Mouse (Mus musculus): ENCODE data around the gene Fbxw2.
"Not testable (repeated sequence)": the region's sequence is repeated elsewhere in the genome, so short reads cannot be mapped to it uniquely, and the experiment has no call there.

Gene Fbxw2

DNA sequence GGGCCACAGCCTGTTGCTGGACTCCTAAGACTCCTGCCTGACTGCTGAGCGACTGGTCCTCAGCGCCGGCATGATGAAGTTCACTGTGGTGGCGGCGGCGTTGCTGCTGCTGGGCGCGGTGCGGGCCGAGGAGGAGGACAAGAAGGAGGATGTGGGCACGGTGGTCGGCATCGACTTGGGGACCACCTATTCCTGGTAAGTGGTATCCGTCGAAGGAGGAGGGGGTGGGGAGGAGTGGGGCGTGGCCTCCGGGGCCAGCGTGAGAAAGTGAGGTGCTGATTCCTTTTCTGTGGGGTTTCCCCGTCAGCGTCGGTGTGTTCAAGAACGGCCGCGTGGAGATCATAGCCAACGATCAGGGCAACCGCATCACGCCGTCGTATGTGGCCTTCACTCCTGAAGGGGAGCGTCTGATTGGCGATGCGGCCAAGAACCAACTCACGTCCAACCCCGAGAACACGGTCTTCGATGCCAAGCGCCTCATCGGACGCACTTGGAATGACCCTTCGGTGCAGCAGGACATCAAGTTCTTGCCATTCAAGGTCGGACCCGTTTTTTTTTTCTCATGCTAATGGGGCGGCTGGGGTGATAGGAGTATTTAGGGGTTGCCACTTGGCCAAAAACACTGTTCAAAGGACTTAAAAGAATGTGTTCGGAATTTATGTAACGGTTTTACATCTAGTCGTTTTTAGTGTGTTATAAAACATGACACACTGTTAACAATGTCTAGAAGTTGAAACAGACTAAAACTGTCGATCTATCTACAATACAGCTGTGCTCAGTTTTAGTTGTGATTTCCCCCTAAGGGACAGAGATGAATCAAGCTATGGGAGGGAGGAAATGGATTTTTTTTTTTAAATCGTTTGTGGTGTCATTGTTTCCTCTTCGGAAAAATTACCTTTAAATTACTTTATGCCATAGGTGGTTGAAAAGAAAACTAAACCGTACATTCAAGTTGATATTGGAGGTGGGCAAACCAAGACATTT is 53.6 kb downstream of the Fbxw2 start:
- peak; percentile 82 for DNase-seq (ENCODE audit: low spot score)

DNA sequence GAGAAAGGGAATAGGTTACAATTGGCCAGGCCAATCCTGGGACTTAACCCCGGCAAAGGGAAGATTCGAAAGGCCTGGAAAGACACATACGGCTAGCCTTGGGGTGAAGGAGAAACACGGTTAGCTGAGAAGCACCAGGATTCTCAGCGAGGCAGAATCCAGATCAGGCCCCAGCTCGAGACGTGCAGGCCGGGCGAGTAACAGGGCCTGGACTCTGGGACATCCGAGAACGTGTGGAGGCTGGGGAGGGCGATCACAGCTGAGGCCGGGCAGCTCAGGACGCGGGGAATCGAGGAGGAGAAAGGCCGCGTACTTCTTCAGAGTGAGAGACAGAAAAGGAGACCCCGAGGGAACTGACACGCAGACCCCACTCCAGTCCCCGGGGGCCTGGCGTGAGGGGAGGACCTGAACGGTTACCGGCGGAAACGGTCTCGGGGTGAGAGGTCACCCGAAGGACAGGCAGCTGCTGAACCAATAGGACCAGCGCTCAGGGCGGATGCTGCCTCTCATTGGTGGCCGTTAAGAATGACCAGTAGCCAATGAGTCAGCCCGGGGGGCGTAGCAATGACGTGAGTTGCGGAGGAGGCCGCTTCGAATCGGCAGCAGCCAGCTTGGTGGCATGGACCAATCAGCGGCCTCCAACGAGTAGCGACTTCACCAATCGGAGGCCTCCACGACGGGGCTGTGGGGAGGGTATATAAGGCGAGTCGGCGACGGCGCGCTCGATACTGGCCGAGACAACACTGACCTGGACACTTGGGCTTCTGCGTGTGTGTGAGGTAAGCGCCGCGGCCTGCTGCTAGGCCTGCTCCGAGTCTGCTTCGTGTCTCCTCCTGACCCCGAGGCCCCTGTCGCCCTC is 54.5 kb downstream of the Fbxw2 start, which contains the start of gene Hspa5:
Gene Hspa5 (plus strand): TSS at position 603 of the 859 bp plus-strand sequence.
- peak; percentile 100 for DNase-seq (ENCODE audit: low spot score)

DNA sequence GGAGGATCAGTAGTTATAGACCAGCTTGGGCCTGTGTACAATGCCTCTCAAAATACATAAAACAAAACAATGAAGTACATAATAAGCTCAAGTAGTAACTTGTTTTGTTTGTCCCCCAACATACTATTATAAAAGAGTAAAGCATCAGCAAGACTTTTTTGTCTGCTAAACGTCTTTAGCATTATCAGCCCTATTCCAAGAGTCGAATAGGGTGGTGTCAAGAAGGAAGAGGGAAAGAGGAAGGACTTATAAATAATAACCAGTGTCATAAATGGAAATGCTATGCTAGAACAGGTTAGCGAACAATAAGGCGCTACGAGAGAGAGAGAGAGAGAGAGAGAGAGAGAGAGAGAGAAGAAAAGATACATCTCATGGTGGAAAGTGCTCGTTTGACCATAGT is 55.2 kb downstream of the Fbxw2 start:
- DNase-seq (ENCODE audit: low spot score): no peak

DNA sequence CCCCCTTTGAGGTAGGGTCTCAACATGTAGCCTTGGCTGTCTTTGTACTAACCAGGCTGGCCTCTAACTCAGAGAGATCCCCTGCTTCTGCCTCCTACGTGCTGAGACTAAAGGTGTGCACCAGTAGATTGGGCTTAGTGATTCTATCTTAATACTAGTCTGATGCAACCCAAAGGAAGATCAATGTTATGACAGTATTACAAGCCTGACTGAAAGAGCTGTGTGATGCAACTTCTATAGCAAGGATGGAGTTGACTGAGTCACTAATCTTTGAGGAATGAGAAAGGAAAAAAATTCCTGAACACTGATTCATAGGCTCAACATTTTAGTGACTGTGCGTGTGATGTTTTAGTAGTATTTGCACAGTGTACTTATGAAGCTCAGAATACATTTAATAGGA is 56.1 kb downstream of the Fbxw2 start:
- DNase-seq (ENCODE audit: low spot score): no peak

DNA sequence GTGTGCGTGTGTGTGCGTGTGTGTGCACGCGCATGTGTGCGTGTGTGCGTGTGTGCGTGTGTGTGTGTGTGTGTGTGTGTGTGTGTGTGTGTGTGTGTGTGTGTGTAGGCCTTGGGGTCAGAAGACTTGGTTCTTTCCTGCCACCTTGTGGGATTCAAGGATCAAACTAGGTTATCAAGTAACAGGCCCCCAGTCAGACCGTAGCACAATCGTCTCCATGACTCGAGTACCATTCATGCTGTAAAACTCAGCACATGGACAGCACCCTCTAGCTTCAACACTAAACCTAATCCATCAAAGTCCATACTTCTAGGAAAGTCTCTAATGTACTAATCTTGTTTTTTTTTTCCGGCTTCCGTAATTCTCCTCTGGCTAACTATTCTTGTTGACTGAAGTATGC is 61.3 kb downstream of the Fbxw2 start:
- DNase-seq (ENCODE audit: low spot score): no peak

DNA sequence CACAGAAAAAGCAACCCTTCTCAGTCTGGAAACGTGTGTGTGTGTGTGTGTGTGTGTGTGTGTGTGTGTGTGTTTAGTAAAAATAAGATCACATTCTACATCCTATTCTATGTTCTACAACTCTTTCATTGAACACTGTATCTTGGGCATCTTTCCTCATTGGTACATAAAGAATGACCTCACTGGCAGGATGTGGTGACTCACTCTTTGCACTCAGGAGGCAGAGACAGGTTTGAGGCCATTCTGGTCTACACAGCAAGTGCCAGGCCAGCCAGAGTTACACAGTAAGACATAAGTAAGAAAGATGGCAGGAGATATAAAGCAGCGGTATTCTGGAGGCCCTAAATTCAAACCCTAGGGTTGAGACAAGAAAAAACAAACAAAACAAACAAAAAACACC is 63.2 kb downstream of the Fbxw2 start:
- DNase-seq (ENCODE audit: low spot score): peak; percentile 18

DNA sequence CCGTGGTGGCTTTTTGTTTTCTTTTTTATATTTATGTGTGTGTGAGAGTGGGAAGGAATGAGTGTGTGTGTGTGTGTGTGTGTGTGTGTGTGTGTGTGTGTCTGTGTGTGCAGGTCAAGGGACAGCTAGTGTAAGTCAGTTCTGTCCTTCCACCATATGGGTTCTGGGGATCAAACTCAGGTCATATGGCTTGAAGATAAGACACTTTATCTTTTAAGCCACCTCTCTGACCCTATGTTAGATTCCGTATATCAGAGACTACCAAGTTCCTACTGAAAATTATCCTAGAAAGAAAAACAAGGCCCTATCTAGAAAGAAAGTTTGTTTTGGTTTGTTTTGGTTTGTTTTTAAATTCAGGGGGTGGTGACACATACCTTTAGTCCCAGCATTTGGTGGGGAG is 63.9 kb downstream of the Fbxw2 start:
- no peak for DNase-seq (ENCODE audit: low spot score)

DNA sequence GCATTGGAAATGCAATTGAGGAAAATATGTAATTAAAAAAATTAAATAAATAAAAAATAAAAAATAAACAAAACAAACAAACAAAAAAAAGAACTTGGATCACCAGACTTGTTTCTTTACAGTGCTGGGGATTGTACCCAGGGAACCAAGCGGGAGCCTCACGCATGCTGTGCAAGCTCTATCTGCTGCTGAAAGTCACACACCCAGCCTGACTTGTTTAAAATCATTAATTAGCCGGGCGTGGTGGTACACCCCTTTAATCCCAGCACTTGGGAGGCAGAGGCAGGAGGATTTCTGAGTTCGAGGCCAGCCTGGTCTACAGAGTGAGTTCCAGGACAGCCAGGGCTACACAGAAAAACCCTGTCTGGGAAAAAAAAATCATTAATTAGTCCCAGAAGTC is 64.8 kb downstream of the Fbxw2 start:
- DNase-seq (ENCODE audit: low spot score): not testable (repeated sequence)

DNA sequence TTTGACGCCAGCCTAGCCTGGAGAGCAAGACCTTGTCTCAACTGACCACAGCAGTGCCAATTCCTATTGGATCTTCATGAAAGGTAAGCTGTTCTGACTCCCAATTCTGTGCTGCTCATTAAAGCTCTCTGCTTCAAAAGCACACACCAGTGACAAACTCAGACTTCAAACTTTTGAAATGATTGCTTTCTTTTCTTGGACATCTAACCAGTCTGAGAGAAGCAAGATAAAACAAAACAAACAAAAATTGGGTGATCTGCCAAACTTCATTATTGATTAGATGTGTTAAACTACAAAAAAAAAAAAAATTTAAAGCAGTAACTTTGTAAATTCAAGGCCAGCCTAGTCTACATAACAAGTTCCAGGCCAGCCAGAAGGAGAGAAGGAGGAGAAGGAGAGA is 68.8 kb downstream of the Fbxw2 start:
- no peak for DNase-seq (ENCODE audit: low spot score)

DNA sequence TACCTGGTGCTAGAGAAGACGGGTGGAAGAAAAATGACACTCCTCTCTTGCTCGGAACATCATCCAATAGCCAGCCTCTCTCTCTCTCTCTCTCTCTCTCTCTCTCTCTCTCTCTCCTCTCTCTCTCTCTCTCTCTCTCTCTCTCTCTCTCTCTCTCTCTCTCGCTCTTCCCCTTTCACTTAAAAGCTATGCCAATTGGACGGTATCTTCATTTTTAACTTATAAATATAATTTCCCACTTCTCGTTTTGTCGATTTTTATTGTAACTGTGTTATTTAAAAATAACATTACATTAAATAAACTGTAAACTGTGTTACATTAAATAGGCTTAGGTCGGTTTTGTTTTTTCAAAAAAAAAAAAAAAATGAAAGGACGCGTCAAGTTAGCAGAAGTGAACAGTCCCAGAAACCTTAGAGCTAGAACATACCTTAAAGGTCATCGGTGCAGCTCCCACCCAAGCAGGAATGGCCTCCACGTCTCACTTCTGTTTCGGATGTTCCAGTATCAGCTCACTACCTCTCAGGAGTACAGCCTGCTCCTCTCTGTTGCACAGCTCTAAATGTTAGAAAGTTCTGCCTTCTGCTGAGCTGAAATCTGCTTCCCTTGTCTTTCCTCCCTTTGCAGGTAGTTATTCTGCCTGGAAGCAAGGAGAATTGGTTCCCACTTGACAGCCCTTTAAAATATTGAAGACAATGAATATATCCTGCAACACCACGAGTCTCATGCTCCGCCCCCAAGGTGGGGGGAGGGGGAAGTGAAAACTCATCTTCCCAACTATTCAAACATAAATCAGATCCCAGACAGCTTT is 71.4 kb downstream of the Fbxw2 start, which contains the start of gene Gapvd1:
Gene Gapvd1 (minus strand): TSS at position 682 of the 808 bp plus-strand sequence.
- DNase-seq (ENCODE audit: low spot score): no peak

Measured in T-cell, adult 2 months (primary cell).